Mouse (Mus musculus): ENCODE results near the gene Spef2.
A peak's percentile ranks its signal among the peaks of the same experiment; 100 is the strongest.
"Not testable (repeated sequence)": the region's sequence is repeated elsewhere in the genome, so short reads cannot be mapped to it uniquely, and the experiment has no call there.

Gene Spef2

DNA sequence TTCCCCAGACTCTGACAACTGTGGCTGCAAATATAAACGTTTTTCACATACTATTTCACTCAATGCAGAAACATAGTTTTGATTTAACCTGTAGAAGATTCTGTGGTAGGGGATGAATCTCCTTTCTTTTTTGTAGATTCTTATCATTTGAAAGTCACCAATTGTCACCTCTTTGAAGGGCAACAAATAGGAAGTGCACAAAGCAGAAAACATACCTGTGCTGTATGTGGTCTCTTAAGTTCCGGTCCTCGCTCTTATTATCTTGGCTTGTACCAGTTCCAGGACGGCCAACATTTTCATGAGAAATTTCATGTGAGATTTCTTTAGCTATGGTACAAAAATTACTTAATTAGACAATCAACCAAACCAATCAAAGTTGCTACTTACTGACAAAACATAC lies 80.1 kb downstream of the Spef2 start:
- DNase-seq (ENCODE audit: low spot score): no peak

- DNase-seq (ENCODE audit: low spot score): not testable (repeated sequence)
Observed at GRCm38 (mm10) chr15:9664948-9665347, 83.7 kb downstream of the Spef2 start.

DNA sequence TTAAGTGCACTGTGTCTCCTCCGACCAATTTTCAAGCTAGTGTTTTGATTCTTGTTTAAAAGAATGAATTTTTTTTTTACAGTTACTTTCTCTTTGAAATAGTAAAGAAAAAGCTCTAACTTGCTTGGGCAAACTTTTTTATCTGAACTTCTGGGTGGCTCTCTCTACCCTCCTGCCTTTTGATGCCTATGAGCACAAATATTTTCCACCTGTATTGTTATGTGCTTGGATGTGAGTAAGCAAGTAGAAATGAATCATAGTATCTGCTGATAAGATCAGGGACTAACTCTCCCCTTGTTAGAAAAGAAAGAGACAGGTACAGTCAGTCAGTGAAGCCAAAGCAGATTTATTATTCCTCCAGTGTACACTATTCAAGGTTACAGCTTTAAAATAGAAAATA lies 87.5 kb downstream of the Spef2 start:
- no peak for DNase-seq (ENCODE audit: low spot score)

DNA sequence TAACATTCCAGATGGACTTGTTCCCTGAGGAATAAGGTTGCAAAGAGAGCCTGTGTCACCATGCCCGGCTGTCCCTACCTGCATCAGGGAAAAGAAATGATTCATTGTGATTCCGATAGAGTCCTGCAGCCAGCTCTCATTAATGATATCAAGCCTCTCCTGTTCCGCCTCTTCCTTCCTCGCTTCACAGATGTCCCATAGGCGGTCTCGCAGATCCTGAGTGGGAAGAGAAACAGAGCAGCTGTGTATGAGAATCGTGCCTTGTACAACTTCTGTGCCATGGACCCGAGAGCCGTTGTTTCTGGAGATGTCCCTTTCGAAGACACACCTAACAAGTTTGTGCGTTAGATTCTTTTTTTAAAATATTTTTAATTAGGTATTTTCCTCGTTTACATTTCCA lies 114.2 kb downstream of the Spef2 start:
- DNase-seq (ENCODE audit: low spot score): no peak

- DNase-seq (ENCODE audit: low spot score): no peak
Observed at GRCm38 (mm10) chr15:9631657-9632056, 117.0 kb downstream of the Spef2 start.

GRCm38 (mm10) chr15:9629660-9630059 lies 119.0 kb downstream of the Spef2 start:
- DNase-seq (ENCODE audit: low spot score): no peak

- DNase-seq (ENCODE audit: low spot score): no peak
Observed at GRCm38 (mm10) chr15:9624619-9625018, 124.0 kb downstream of the Spef2 start.

- DNase-seq (ENCODE audit: low spot score): no peak
Observed at GRCm38 (mm10) chr15:9608177-9608576, 140.5 kb downstream of the Spef2 start.

- DNase-seq (ENCODE audit: low spot score): no peak
Observed at GRCm38 (mm10) chr15:9600088-9600455, 148.6 kb downstream of the Spef2 start.

DNA sequence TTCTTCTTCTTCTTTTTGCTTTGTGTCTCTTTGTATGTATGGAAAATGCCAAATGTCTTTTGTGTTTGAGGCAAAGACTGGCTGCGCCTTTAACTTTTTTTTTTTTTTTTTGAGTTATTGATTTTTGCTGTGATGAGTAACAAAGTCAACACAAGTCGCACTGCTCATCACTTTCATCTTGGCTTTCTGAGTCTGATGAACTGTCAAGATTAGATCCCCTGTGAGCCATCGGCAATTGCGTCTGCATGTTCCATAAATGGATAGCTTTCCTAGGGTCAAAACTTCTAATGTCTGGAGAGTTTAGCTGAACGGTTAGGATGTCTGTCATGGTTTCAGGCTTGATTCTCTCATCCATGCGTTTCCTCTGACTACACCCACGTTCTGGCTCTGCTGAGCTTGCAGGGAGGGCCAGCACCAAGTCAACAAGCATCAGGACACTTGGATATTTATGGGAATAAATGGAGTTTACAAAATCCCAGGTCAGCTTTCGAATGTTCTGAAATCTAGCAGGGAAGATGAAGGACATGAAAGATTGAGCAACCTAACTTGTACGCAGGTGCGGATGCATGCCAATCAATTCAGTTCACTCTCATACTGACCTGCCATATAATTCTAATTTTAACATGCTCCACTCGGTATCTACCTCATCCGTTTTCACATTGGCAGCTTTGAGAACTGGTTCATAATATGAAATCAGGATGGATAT lies 149.1 kb downstream of the Spef2 start:
- DNase-seq (ENCODE audit: low spot score): no peak

GRCm38 (mm10) chr15:9596298-9597060 lies 152.2 kb downstream of the Spef2 start:
- no peak for DNase-seq (ENCODE audit: low spot score)

DNA sequence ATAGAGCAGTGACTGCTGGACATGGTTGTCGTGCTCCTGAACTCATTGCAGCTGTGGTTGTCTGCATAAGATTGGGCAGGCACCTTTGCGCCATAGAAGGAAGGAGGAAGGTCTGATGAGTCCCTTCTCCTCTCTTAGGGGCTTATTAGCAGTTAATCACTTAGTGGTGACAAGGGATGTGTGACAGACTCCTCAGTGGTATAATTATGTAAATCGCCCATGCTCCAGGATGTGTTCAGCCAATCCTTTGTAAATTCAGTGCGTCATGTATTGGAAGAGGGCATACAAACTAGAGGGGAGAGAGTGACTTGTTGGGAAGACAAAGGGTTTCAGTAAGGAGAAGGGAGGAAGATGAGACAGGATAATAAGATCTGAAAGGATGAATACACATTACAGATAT lies 158.7 kb downstream of the Spef2 start:
- DNase-seq (ENCODE audit: low spot score): no peak

DNA sequence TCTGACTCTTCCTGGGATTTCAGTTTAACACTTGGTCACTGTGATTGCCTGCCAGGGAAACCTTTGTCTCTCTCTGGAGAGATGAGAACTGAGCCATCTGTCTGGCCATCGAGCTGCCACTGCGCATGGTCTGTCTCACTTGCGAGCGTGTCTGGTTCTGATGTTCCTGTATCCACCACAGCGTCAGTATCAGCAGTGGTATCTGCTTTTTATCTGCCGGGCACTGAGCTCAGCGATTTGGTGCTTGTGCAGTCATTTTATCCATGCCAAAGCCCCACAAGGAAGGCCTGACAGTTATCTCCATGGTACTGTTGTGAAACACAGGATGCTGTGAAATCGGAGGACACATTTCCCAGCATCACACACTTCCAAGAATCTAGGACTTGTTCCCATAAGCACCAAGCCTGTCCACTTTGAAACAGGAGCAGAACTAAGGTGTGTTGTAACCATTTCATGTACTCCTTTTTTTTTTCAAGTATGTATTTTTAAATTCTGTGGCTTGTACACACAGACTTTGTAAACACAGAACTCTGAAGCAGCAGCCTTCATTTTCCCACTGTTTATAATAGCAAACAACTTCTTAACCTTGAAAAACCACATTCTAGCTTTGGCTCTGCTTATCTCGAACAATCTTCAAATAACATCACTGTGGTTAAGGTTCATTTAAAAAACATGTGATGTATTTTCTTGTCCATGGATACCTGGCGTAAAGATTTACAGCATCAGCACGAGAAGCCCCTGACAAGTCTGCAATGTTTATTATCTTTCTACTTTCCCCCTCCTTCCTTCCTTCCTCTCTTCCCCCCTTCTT lies 168.0 kb downstream of the Spef2 start:
- no peak for DNase-seq (ENCODE audit: low spot score)

DNA sequence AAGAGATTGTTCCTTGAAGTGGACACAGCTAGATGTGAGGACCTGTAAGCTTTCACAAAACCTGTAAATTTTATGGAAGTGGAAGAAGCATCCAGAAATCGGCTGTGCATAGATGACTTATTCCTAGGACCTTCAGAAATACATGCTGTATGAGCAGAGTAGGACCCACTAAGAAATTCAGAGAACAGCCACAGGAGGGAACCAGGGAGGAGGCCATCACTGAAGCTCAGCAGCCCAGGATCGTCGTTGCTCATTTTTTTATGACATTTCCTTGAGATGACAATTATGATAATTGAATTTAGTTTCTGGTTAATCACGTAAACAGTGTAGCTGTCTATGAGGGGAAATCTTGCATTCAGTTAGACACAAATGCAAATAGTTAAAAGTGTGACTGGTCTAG lies 171.4 kb downstream of the Spef2 start:
- no peak for DNase-seq (ENCODE audit: low spot score)

GRCm38 (mm10) chr15:9574796-9575195 lies 173.9 kb downstream of the Spef2 start:
- DNase-seq (ENCODE audit: low spot score): no peak

GRCm38 (mm10) chr15:9573361-9573760 lies 175.3 kb downstream of the Spef2 start:
- peak; percentile 43 for DNase-seq (ENCODE audit: low spot score)

DNA sequence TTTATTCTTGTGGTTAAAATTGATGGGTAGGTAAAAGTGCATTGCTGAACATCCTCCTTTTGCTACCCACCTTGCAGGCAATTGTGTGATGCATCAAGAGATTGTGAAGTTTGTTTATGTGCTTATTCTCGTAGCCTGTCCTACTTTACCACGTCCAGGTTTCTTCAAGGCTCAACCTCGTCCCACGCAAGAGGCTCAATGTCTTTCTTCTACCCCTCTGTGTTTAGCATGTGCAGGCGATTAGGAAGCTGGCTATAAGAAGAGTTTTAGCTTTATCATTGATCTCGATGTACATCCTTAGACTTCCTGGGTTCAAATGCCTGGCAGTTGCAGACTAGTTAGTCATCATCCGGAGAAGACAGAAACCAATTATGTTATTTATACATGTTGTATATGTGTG lies 176.0 kb downstream of the Spef2 start:
- DNase-seq (ENCODE audit: low spot score): no peak

GRCm38 (mm10) chr15:9571896-9572295 lies 176.8 kb downstream of the Spef2 start:
- no peak for DNase-seq (ENCODE audit: low spot score)

DNA sequence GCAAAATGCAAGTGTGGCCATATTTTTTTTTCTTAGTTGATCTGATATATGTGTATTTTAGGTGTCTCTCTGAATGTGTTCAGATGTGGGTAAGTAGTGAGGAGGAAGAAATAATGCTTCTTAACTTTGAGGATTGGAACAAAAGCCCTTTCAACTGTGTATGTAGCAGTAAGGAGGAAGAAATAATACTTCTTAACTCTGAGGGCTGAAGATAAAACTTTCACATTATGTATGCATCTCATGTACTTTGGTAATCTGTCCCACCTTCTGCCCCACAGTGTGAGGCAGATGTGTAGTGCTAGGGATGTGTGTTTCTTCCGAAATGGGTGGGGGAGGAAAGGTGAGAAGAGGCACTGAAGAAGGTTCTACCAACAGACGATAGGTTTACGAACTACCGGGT lies 181.4 kb downstream of the Spef2 start:
- no peak for DNase-seq (ENCODE audit: low spot score)

GRCm38 (mm10) chr15:9565396-9565795 lies 183.3 kb downstream of the Spef2 start:
- DNase-seq (ENCODE audit: low spot score): no peak

DNA sequence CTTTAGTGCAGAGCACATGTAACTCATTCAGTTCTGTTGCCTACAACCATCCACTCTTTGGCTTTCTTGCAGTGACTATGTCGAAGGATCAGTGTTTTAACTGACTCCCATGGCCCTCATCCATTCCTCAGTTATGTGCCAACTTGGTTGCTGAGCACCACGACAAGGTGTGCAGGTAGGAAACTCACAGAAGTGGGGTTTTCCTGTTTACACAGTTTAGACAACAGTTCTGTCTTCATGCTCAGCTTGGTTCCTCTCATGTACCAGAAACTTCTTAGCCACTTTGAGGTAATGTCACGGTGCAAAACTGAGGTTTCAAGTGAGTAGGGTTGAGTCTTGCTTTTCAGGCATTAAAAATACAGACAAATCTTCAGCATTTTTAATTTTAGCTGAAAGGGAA lies 184.5 kb downstream of the Spef2 start:
- no peak for DNase-seq (ENCODE audit: low spot score)

- DNase-seq (ENCODE audit: low spot score): not testable (repeated sequence)
Observed at GRCm38 (mm10) chr15:9557264-9557663, 191.4 kb downstream of the Spef2 start.

DNA sequence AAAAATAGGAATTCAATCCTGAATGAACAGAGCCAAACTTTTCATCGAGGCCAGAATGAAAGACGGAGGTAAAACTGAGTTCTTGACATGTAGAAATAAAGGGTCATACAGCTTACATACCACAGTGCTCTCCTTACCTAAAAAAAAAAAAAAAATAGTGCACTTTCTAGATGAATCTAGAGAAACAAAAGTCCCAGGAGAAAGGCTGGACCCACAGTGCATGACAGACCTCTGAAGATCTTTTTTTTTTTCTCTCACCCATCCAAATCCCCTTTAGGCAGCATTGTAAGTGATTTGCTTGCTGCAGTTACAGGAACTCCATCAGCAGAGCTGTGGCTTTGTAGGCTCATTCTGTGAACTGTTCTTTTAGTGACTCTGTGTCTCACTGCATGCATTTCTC lies 199.7 kb downstream of the Spef2 start:
- DNase-seq (ENCODE audit: low spot score): no peak

All from ovary, adult 18-20 months (tissue).